Comparison of ENCODE assay signal across 9 mouse cellular contexts in the genomic region with DNA sequence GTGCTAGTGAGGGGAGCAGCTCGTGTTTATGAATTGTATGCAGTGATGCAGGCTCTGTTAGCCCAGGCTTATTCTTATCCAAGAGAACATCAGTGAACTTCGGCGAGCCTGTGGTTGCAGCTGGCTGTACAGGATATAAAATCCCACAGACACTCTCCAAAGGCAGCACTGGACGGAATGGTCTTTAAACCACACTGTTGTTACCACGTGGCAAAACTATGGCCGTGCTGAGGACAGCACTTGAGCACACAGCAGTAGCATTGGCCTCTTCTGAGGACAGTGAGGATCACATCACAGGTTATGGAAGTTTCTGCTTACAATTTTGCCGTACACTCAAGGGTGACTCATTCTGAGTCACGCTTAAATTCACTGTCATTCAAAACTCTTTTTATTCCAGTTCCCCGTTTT. TPM values are rescaled to one million over a fixed set of nuclear protein-coding genes. Genes with fewer than 3 reads are reported as not detected.
DNase-seq lines count a peak whose midpoint lies in the region; ATAC-seq and TF ChIP-seq lines count a peak whose summit lies in the region.
"Had no signal": no experiment of that assay in that cellular context is flagged by ENCODE, and none has a peak within 500 bp of the region (broad histone marks: within the 10 kb centered on the region; RNA-seq: fewer than 3 reads in every experiment).

No protein-coding gene starts in this region.

- peaks cover 78% of the 10 kb centered on the region for H3K79me2 ChIP-seq in myocyte (ENCODE audit: control insufficient read depth, insufficient read depth)

- no peak for TF ChIP-seq POLR2A in bone marrow macrophage, adult 2 months (IDR thresholded peaks at IDR 0.05; ENCODE audit: borderline replicate concordance, low read depth, low read length)
- TF ChIP-seq POLR2A in myocyte (IDR thresholded peaks at IDR 0.05; ENCODE audit: insufficient read length, low read depth) = no peak

- H3K27ac ChIP-seq in lung, embryonic 16.5 days (ENCODE audit: low read length) = no peak overlapping the region
- H3K27ac ChIP-seq in bone marrow macrophage, adult 2 months (ENCODE audit: insufficient read depth, low read depth, low read length) = peak overlapping the region; percentile 66
- H3K27ac ChIP-seq in hindbrain, embryonic 15.5 days (replicated peaks) = no peak overlapping the region; the same call in 1 of the 2 replicates

- H3K4me2 ChIP-seq in lung, embryonic 16.5 days (ENCODE audit: low read depth, low read length) = no peak overlapping the region
- no peak overlapping the region for H3K4me2 ChIP-seq in hindbrain, embryonic 15.5 days
- peak overlapping the region; percentile 83 for H3K4me2 ChIP-seq in myocyte (ENCODE audit: low read depth)
- H3K4me2 ChIP-seq: lung, embryonic 14.5 days had no signal

- no peaks in the 10 kb centered on the region for H3K36me3 ChIP-seq in lung, embryonic 16.5 days (ENCODE audit: control insufficient read depth, insufficient read depth, low read length)
- no peaks in the 10 kb centered on the region for H3K36me3 ChIP-seq in hindbrain, embryonic 15.5 days
- no peaks in the 10 kb centered on the region for H3K36me3 ChIP-seq in myocyte (ENCODE audit: control insufficient read depth, insufficient read depth)

- 47% methylated on average over 9 of the region's 9 CpGs for WGBS in lung, embryonic 16.5 days
- WGBS in hindbrain, embryonic 15.5 days = 50% methylated on average over 9 of the region's 9 CpGs

- no peak overlapping the region for H3K4me3 ChIP-seq in lung, embryonic 16.5 days (ENCODE audit: low read length)
- peak overlapping the region; percentile 34 for H3K4me3 ChIP-seq in bone marrow macrophage, adult 2 months (ENCODE audit: insufficient read depth, low read length)
- no peak overlapping the region for H3K4me3 ChIP-seq in hindbrain, embryonic 15.5 days
- no peak overlapping the region for H3K4me3 ChIP-seq in myocyte

- H3K27me3 ChIP-seq in lung, embryonic 16.5 days (ENCODE audit: control insufficient read depth, insufficient read depth, low read depth, low read length) = no peaks in the 10 kb centered on the region
- H3K27me3 ChIP-seq in hindbrain, embryonic 15.5 days = no peaks in the 10 kb centered on the region
- H3K27me3 ChIP-seq in myocyte (ENCODE audit: control insufficient read depth, insufficient read depth, insufficient read length) = no peaks in the 10 kb centered on the region

- no peak overlapping the region for H3ac ChIP-seq in myocyte (ENCODE audit: control insufficient read depth, insufficient read length)

- no peak for TF ChIP-seq CTCF in bone marrow macrophage, adult 2 months (IDR thresholded peaks at IDR 0.05; ENCODE audit: low read depth, low read length)

- no peak for DNase-seq in lung, postnatal 36 days
- DNase-seq in kidney, adult 9 months = no peak
- DNase-seq in heart, postnatal 25 days (ENCODE audit: low spot score) = no peak
- DNase-seq: lung, embryonic 14.5 days had no signal

- ATAC-seq in lung, embryonic 16.5 days (ENCODE audit: low read depth) = 0 out of 2 replicates have a peak, but pooled peaks have one; percentile 13
- peak; percentile 54; the same call in 1 of the 2 replicates for ATAC-seq in hindbrain, embryonic 15.5 days (ENCODE audit: low FRiP score, low read depth)
- no peak for ATAC-seq in inflammation-experienced regulatory T-cells, adult 6 months

- no peaks in the 10 kb centered on the region for H3K9me3 ChIP-seq in lung, embryonic 16.5 days (ENCODE audit: control insufficient read depth, low read length)
- no peaks in the 10 kb centered on the region for H3K9me3 ChIP-seq in hindbrain, embryonic 15.5 days

- intact Hi-C loops in heart, postnatal 25 days (cut with DNase I) = no loop called here

- no peak overlapping the region for H3K9ac ChIP-seq in lung, embryonic 16.5 days (ENCODE audit: low read length)
- H3K9ac ChIP-seq in hindbrain, embryonic 15.5 days = no peak overlapping the region
- H3K9ac ChIP-seq: lung, embryonic 14.5 days had no signal

- H3K4me1 ChIP-seq in lung, embryonic 16.5 days (replicated peaks; ENCODE audit: control insufficient read depth, insufficient read depth, low read length) = peaks cover 21% of the 10 kb centered on the region
- H3K4me1 ChIP-seq in bone marrow macrophage, adult 2 months (ENCODE audit: control insufficient read depth, insufficient read depth, low read length) = peaks cover 31% of the 10 kb centered on the region
- peaks cover 14% of the 10 kb centered on the region for H3K4me1 ChIP-seq in hindbrain, embryonic 15.5 days (replicated peaks)

TF ChIP-seq in myocyte, 11 proteins besides CTCF, POLR2A, EP300 and RAD21:
- TF ChIP-seq TCF3 (IDR thresholded peaks at IDR 0.05; ENCODE audit: insufficient read length, low read depth) (no peak), SRF (IDR thresholded peaks at IDR 0.05; ENCODE audit: control insufficient read depth, insufficient read length, low read depth) (no peak), POLR2AphosphoS2 (IDR thresholded peaks at IDR 0.05; ENCODE audit: insufficient read length, low read depth) (no peak), USF1 (IDR thresholded peaks at IDR 0.05; ENCODE audit: low read depth) (peak; percentile 90), TCF12 (IDR thresholded peaks at IDR 0.05; ENCODE audit: insufficient read depth, poor library complexity, severe bottlenecking) (no peak), MYOG (IDR thresholded peaks at IDR 0.05; ENCODE audit: control insufficient read depth in 1 of 3, insufficient read depth in 1 of 3, insufficient read length in 2 of 3, low read depth in 2 of 3) (peak in 1 of 3 experiments; percentile 48), MAX (IDR thresholded peaks at IDR 0.05; ENCODE audit: low read depth) (peak; percentile 86), MYOD1 (IDR thresholded peaks at IDR 0.05; ENCODE audit: control insufficient read depth in 1 of 3, insufficient read length in 2 of 3, low read depth in 2 of 3) (peak in 2 of 3 experiments; percentile 37 to 63)

RNA-seq across cellular contexts. Expression of a gene that starts 44.1 kb away (rescaled TPM):
- 9.5 and 10.2 TPM in 2 replicates for polyA plus RNA-seq in lung, embryonic 16.5 days (2015; fragmentation: Nextera tagmentation; extraction: Ambion mirVana)
- polyA plus RNA-seq in bone marrow macrophage, adult 2 months (2012; ENCODE audit: insufficient read depth, insufficient read length, missing spikeins) = 4.6 and 5.6 TPM in 2 replicates
- 6.6 and 6.8 TPM in 2 replicates for polyA plus RNA-seq in hindbrain, embryonic 15.5 days (2015; fragmentation: Nextera tagmentation; extraction: Ambion mirVana)
- polyA plus RNA-seq in myocyte (2012; fragmentation: generic; extraction: Trizol) = 7.6 TPM
- polyA plus RNA-seq in inflammation-experienced regulatory T-cells, adult 6 months (2017; shearing (Covaris generic)) = 10 to 100 TPM in 1 of 3 experiments, 1 to 10 TPM in 2; 4.1 to 11.9 (median 7.2) TPM
- 1 to 10 TPM; 6.3 to 6.7 TPM for total RNA-seq in heart, postnatal 25 days (2021)
